In the genomic region with DNA sequence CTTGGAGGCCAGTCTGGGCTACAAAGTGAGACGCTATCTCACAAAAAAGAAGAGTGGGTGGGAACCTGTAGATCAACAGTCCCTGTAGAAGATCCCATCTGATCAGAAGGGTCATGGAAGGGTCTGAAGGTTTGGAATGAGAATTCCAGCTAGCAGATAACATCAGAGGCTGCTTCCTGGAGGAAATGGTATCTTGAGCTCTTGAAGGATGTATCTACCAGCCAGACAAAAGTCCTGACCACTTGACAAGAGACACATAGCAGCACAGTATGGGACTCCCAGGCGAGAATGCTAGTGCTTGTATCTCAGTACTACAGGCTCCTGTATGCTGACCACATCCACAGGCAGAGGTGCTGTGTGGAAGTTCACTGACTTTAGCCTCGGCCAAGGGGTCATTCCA, we compare ENCODE assay signal across 34 mouse cellular contexts. TPM values are rescaled to one million over a fixed set of nuclear protein-coding genes. Genes with fewer than 3 reads are reported as not detected.
DNase-seq lines count a peak whose midpoint lies in the region; ATAC-seq lines count a peak whose summit lies in the region.
"Had no signal": no experiment of that assay in that cellular context is flagged by ENCODE, and none has a peak within 500 bp of the region (broad histone marks: within the 10 kb centered on the region; RNA-seq: fewer than 3 reads in every experiment).

No protein-coding gene starts in this region.

- peak overlapping the region; percentile 93 for H3K27ac ChIP-seq in heart, embryonic 11.5 days (ENCODE audit: low read depth, low read length)
- H3K27ac ChIP-seq in heart, embryonic 16.5 days (ENCODE audit: low read length): peak overlapping the region; percentile 95
- H3K27ac ChIP-seq: embryonic facial prominence, embryonic 10.5 days; forebrain, embryonic 10.5 days; hindbrain, embryonic 10.5 days; limb, embryonic 15.5 days had no signal

- H3K9me3 ChIP-seq in heart, embryonic 11.5 days (replicated peaks; ENCODE audit: control insufficient read depth, low read length): no peaks in the 10 kb centered on the region
- peaks cover 7% of the 10 kb centered on the region for H3K9me3 ChIP-seq in megakaryocyte, embryonic 14.5 days
- no peaks in the 10 kb centered on the region for H3K9me3 ChIP-seq in heart, embryonic 16.5 days (replicated peaks; ENCODE audit: control insufficient read depth, low read length)
- H3K9me3 ChIP-seq: embryonic facial prominence, embryonic 10.5 days; hindbrain, embryonic 10.5 days; limb, embryonic 15.5 days; midbrain, embryonic 13.5 days had no signal

- WGBS in heart, embryonic 11.5 days (ENCODE audit: insufficient replicate concordance): 33% methylated on average over 3 of the region's 3 CpGs
- WGBS in heart, embryonic 16.5 days: 32% methylated on average over 3 of the region's 3 CpGs

- no peaks in the 10 kb centered on the region for H3K27me3 ChIP-seq in heart, embryonic 11.5 days (ENCODE audit: control insufficient read depth, insufficient read depth, low read length)
- peaks cover 45% of the 10 kb centered on the region for H3K27me3 ChIP-seq in megakaryocyte, embryonic 14.5 days (replicated peaks)
- no peaks in the 10 kb centered on the region for H3K27me3 ChIP-seq in heart, embryonic 16.5 days (ENCODE audit: control insufficient read depth, insufficient read depth, low read length)
- H3K27me3 ChIP-seq: limb, embryonic 15.5 days; midbrain, embryonic 13.5 days had no signal

- H3K4me1 ChIP-seq in heart, embryonic 11.5 days (ENCODE audit: control insufficient read depth, insufficient read depth, low read length): peaks cover 35% of the 10 kb centered on the region
- peaks cover 71% of the 10 kb centered on the region for H3K4me1 ChIP-seq in megakaryocyte, embryonic 14.5 days
- H3K4me1 ChIP-seq in heart, embryonic 16.5 days (ENCODE audit: control insufficient read depth, insufficient read depth, low read length): peaks cover 50% of the 10 kb centered on the region

- no peak for ATAC-seq in heart, embryonic 11.5 days (replicated peaks; ENCODE audit: insufficient number of reproducible peaks, low FRiP score, low TSS enrichment)
- ATAC-seq in megakaryocyte, adult 5-6 weeks (ENCODE audit: poor library complexity, severe bottlenecking): no peak
- no peak for ATAC-seq in heart, embryonic 16.5 days (replicated peaks; ENCODE audit: extremely low read depth, insufficient read depth, low FRiP score)
- no peak for ATAC-seq in megakaryocyte-erythroid progenitor cell, adult 5-6 weeks (replicated peaks; ENCODE audit: low FRiP score, low TSS enrichment, poor library complexity, severe bottlenecking)
- ATAC-seq: forebrain, embryonic 16.5 days; midbrain, embryonic 13.5 days had no signal

- no peak for DNase-seq in heart, postnatal 25 days (ENCODE audit: low spot score)
- no peak for DNase-seq in cerebellum, postnatal 25 days
- DNase-seq: adrenal gland, adult 2 months; cerebellum, adult 11 months; cerebellum, adult 9-11 months; kidney, adult 11 months; left cerebral cortex, postnatal 4 days; thymus, postnatal 25 days had no signal

- intact Hi-C loops in heart, postnatal 25 days (cut with DNase I): loop anchor here (2.0 kb wide), 1 partner anchor 16 kb away; no protein-coding TSS in a partner anchor

- H3K4me2 ChIP-seq in heart, embryonic 11.5 days: peak overlapping the region; percentile 86
- peak overlapping the region; percentile 71 for H3K4me2 ChIP-seq in heart, embryonic 16.5 days (ENCODE audit: low read depth, low read length)
- H3K4me2 ChIP-seq: limb, embryonic 15.5 days had no signal

- H3K4me3 ChIP-seq in heart, embryonic 11.5 days (ENCODE audit: low read depth, low read length): peak overlapping the region; percentile 90
- H3K4me3 ChIP-seq in megakaryocyte, embryonic 14.5 days (replicated peaks): peak overlapping the region; percentile 7
- H3K4me3 ChIP-seq in heart, embryonic 16.5 days (ENCODE audit: low read length): peak overlapping the region; percentile 95
- H3K4me3 ChIP-seq: embryonic facial prominence, embryonic 10.5 days; forebrain, embryonic 10.5 days; hindbrain, embryonic 10.5 days; limb, embryonic 15.5 days; midbrain, embryonic 13.5 days had no signal

- H3K36me3 ChIP-seq in heart, embryonic 11.5 days (ENCODE audit: control insufficient read depth, insufficient read depth, low read length): no peaks in the 10 kb centered on the region
- H3K36me3 ChIP-seq in megakaryocyte, embryonic 14.5 days (replicated peaks; ENCODE audit: low read length): peaks cover 10% of the 10 kb centered on the region
- no peaks in the 10 kb centered on the region for H3K36me3 ChIP-seq in heart, embryonic 16.5 days (ENCODE audit: control insufficient read depth, insufficient read depth)
- H3K36me3 ChIP-seq: limb, embryonic 15.5 days; midbrain, embryonic 13.5 days had no signal

- peak overlapping the region; percentile 62 for H3K9ac ChIP-seq in heart, embryonic 11.5 days (ENCODE audit: low read depth, low read length)
- peak overlapping the region; percentile 100 for H3K9ac ChIP-seq in heart, embryonic 16.5 days (ENCODE audit: low read length)
- H3K9ac ChIP-seq: limb, embryonic 15.5 days; midbrain, embryonic 13.5 days had no signal

RNA-seq across cellular contexts. Expression of gene Lrrfip1, which starts 2.6 kb away (rescaled TPM):
- 115 and 138 TPM in 2 replicates for polyA plus RNA-seq in heart, embryonic 11.5 days (2014; fragmentation: Nextera tagmentation; extraction: Ambion mirVana)
- total RNA-seq in heart, postnatal 25 days (2021): 10 to 100 TPM; 81.3 to 98.0 TPM
- 1.9 and 12.2 TPM in 2 replicates for polyA plus RNA-seq in megakaryocyte, embryonic 14.5 days (2012; ENCODE audit: insufficient read depth, low replicate concordance)
- total RNA-seq in megakaryocyte, adult 5-6 weeks (2015): 123 and 128 TPM in 2 replicates
- total RNA-seq in megakaryocyte, adult 5-6 weeks (2017): 228 and 254 TPM in 2 replicates
- 156 TPM in 2 replicates for polyA plus RNA-seq in heart, embryonic 16.5 days (2015; fragmentation: Nextera tagmentation; extraction: Ambion mirVana)
- 29.4 and 35.8 TPM in 2 replicates for total RNA-seq in megakaryocyte-erythroid progenitor cell, adult 5-6 weeks (2014; fragmentation: Nextera tagmentation)
- total RNA-seq in megakaryocyte-erythroid progenitor cell, adult 5-6 weeks (2017): 42.4 and 70.7 TPM in 2 replicates

RNA-seq across cellular contexts. Expression of gene Rab17, which starts 31.6 kb away (rescaled TPM):
- 0.63 TPM in 1 of 2 replicates, not detected in the other for polyA plus RNA-seq in heart, embryonic 11.5 days (2014; fragmentation: Nextera tagmentation; extraction: Ambion mirVana)
- 1 to 10 TPM; 2.1 to 3.2 TPM for total RNA-seq in heart, postnatal 25 days (2021)
- 3.4 TPM in 1 of 2 replicates, not detected in the other for polyA plus RNA-seq in megakaryocyte, embryonic 14.5 days (2012; ENCODE audit: insufficient read depth, low replicate concordance)
- total RNA-seq in megakaryocyte, adult 5-6 weeks (2015): not detected in 2 replicates
- total RNA-seq in megakaryocyte, adult 5-6 weeks (2017): not detected in 2 replicates
- polyA plus RNA-seq in heart, embryonic 16.5 days (2015; fragmentation: Nextera tagmentation; extraction: Ambion mirVana): 3.8 and 4.6 TPM in 2 replicates
- 0.69 TPM in 1 of 2 replicates, not detected in the other for total RNA-seq in megakaryocyte-erythroid progenitor cell, adult 5-6 weeks (2014; fragmentation: Nextera tagmentation)
- 0.47 and 1.1 TPM in 2 replicates for total RNA-seq in megakaryocyte-erythroid progenitor cell, adult 5-6 weeks (2017)
- total RNA-seq: layer of hippocampus, postnatal 14 days; left cerebral cortex, postnatal 4 days; MEL; monocyte, adult 5-6 weeks had no signal
- polyA plus RNA-seq: midbrain, embryonic 13.5 days had no signal

RNA-seq across cellular contexts. Expression of gene Prlh, which starts 48.2 kb away (rescaled TPM):
- polyA plus RNA-seq in heart, embryonic 11.5 days (2014; fragmentation: Nextera tagmentation; extraction: Ambion mirVana): not detected in 2 replicates
- total RNA-seq in heart, postnatal 25 days (2021): not detected
- not detected in 2 replicates for polyA plus RNA-seq in megakaryocyte, embryonic 14.5 days (2012; ENCODE audit: insufficient read depth, low replicate concordance)
- not detected in 2 replicates for total RNA-seq in megakaryocyte, adult 5-6 weeks (2015)
- total RNA-seq in megakaryocyte, adult 5-6 weeks (2017): not detected in 2 replicates
- not detected in 2 replicates for polyA plus RNA-seq in heart, embryonic 16.5 days (2015; fragmentation: Nextera tagmentation; extraction: Ambion mirVana)
- total RNA-seq in megakaryocyte-erythroid progenitor cell, adult 5-6 weeks (2014; fragmentation: Nextera tagmentation): not detected in 2 replicates
- not detected in 2 replicates for total RNA-seq in megakaryocyte-erythroid progenitor cell, adult 5-6 weeks (2017)
- total RNA-seq: adrenal gland, adult 2 months; adrenal gland, postnatal 4 days; gastrocnemius, postnatal 4 days; layer of hippocampus, postnatal 14 days; left cerebral cortex, adult 8-10 months; left cerebral cortex, postnatal 4 days; MEL; monocyte, adult 5-6 weeks had no signal
- polyA plus RNA-seq: adrenal gland, adult 2 months; C2C12; cortical plate, adult 2 months; embryonic facial prominence, embryonic 10.5 days; forebrain, embryonic 10.5 days; forebrain, embryonic 16.5 days; hindbrain, embryonic 10.5 days; kidney, embryonic 16.5 days; large intestine, adult 2 months; limb, embryonic 15.5 days; liver, embryonic 16.5 days; lung, embryonic 16.5 days; midbrain, embryonic 13.5 days; neural tube, embryonic 11.5 days; spleen, adult 2 months; testis, adult 2 months had no signal

Comparison
In these comparisons a context has a peak if more than half of its experiments do, and no peak if none do; other contexts are left out.
1. H3K4me3 ChIP-seq: peak in every context shown above with its lines; median percentile 95 in heart, embryonic 16.5 days; 90 in heart, embryonic 11.5 days; 7 in megakaryocyte, embryonic 14.5 days.